Mouse (Mus musculus) neural tube, embryonic 15.5 days (tissue): ENCODE data around the gene Raly. TPM values are rescaled to one million over a fixed set of nuclear protein-coding genes. Genes with fewer than 3 reads are reported as not detected.
"Not testable (repeated sequence)": the region's sequence is repeated elsewhere in the genome, so short reads cannot be mapped to it uniquely, and the experiment has no call there.

Experiments used
- ATAC-seq: fragments of 200-750 bp; cut with Nextera tagmentation; 2 replicates; pipeline ENCODE4 v1.8.0; 2017; ENCODE audit warnings: mild to moderate bottlenecking, moderate TSS enrichment, moderate library complexity; ENCODE audit not compliant: low FRiP score
- H3K27ac ChIP-seq: fragments of 300-500 bp; sonication (generic); replicated peaks from 2 replicates; pipeline ENCODE4 v1.5.1; 2015; ENCODE audit warnings: mild to moderate bottlenecking, inconsistent platforms
- H3K27me3 ChIP-seq: fragments of 300-500 bp; sonication (generic); replicated peaks from 2 replicates; pipeline ENCODE4 v1.6.1; 2015; ENCODE audit warnings: inconsistent platforms
- H3K36me3 ChIP-seq: fragments of 300-500 bp; sonication (generic); 2 replicates; pipeline ENCODE4 v1.6.1; 2015; ENCODE audit warnings: inconsistent platforms
- H3K4me1 ChIP-seq: fragments of 300-500 bp; sonication (generic); 2 replicates; pipeline ENCODE4 v1.6.1; 2015; ENCODE audit warnings: inconsistent platforms
- H3K4me2 ChIP-seq: fragments of 300-500 bp; sonication (generic); 2 replicates; pipeline ENCODE4 v1.6.1; 2015; ENCODE audit warnings: inconsistent platforms, mild to moderate bottlenecking, moderate library complexity
- H3K4me3 ChIP-seq: fragments of 300-500 bp; sonication (generic); replicated peaks from 2 replicates; pipeline ENCODE4 v1.5.1; 2015; ENCODE audit warnings: mild to moderate bottlenecking, inconsistent platforms
- H3K9ac ChIP-seq: fragments of 300-500 bp; sonication (generic); replicated peaks from 2 replicates; pipeline ENCODE4 v1.6.1; 2015; ENCODE audit warnings: mild to moderate bottlenecking, inconsistent platforms
- H3K9me3 ChIP-seq: fragments of 300-500 bp; sonication (generic); replicated peaks from 2 replicates; pipeline ENCODE4 v1.6.1; 2016; ENCODE audit warnings: inconsistent platforms
- WGBS: fragments of 180-500 bp; shearing (Covaris S2); methylation state at CpG from one replicate; pipeline ENCODE4 v1.1.7; 2015; ENCODE audit warnings: mixed read lengths; 5-methylcytosine and 5-hydroxymethylcytosine counted together
- polyA plus RNA-seq: library from polyadenylated mRNA; unstranded; fragments of >200 nt; fragmentation: Nextera tagmentation; extraction: Ambion mirVana; gene quantifications from 2 replicates; pipeline ENCODE4 v1.2.1, GENCODE M21; 2015

The Raly gene
- polyA plus RNA-seq, 1 experiment from 2014 or later, result 26.2 TPM

DNA sequence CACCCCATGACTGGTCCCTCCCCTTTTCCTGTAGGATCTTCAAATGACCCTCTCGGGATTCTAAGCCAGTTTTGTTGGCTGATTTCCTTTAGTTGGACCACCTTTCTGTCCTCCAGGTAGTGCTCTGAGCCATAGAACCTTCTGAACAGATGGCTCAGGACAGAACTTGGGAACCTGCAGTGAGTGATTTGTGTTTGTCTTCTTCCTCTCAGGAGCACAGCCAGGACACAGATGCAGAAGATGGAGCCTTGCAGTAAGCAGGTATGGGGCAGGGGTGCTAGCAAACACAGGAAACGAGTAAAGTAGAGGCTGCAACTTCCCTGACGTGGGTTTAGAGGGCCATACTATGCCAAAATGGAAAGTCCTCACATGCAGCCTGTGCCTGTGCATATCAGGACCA, 74.8 kb downstream of the Raly start:
- ATAC-seq, result no peak
- peaks cover 65% of the 10 kb centered on the region for H3K36me3 ChIP-seq
- no peak overlapping the region for H3K4me3 ChIP-seq
- H3K9ac ChIP-seq, result no peak overlapping the region
- no peaks in the 10 kb centered on the region for H3K27me3 ChIP-seq
- H3K4me1 ChIP-seq, result no peaks in the 10 kb centered on the region
- no peak overlapping the region for H3K4me2 ChIP-seq
- WGBS, result 81% methylated on average over 3 of the region's 3 CpGs
- no peak overlapping the region for H3K27ac ChIP-seq
- H3K9me3 ChIP-seq, result no peaks in the 10 kb centered on the region

GRCm38 (mm10) chr2:154868106-154868505, 77.2 kb downstream of the Raly start:
- WGBS, result 92% methylated on average over 1 of the region's 1 CpGs
- no peak overlapping the region for H3K9ac ChIP-seq
- H3K4me2 ChIP-seq, result no peak overlapping the region
- ATAC-seq, result no peak
- H3K4me3 ChIP-seq, result no peak overlapping the region
- no peaks in the 10 kb centered on the region for H3K9me3 ChIP-seq
- no peak overlapping the region for H3K27ac ChIP-seq
- H3K36me3 ChIP-seq, result peaks cover 71% of the 10 kb centered on the region
- H3K27me3 ChIP-seq, result no peaks in the 10 kb centered on the region
- H3K4me1 ChIP-seq, result no peaks in the 10 kb centered on the region

GRCm38 (mm10) chr2:154869954-154870641, 79.2 kb downstream of the Raly start:
- Histone ChIP-seq H3K4me3 (no peak overlapping the region), H3K27me3 (no peaks in the 10 kb centered on the region), H3K9me3 (no peaks in the 10 kb centered on the region), H3K4me2 (no peak overlapping the region), H3K9ac (no peak overlapping the region), H3K27ac (no peak overlapping the region), H3K4me1 (no peaks in the 10 kb centered on the region), H3K36me3 (peaks cover 67% of the 10 kb centered on the region)
- no peak for ATAC-seq

DNA sequence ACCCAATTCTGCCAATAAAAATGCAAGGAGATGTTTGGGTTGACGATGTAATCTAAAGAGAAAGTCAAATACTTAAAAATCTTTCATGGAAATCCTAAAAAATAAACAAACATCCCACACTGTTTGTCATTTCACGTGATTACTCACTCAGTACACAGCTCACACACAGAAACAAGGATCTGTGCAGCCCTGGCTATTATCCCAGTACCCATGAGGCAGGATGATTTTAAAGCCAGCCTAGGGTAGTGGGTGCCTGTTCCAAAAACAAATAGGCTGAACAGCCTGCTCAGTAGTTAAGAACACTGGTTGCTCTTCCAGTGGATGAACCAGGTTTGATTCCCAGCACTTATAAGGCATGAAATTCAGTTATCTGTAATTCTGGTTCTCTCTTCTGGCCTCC, 85.7 kb downstream of the Raly start:
- peaks cover 54% of the 10 kb centered on the region for H3K36me3 ChIP-seq
- no peak overlapping the region for H3K4me3 ChIP-seq
- no peak overlapping the region for H3K9ac ChIP-seq
- 0 out of 2 replicates have a peak, but pooled peaks cover 3% of the 10 kb centered on the region for H3K4me1 ChIP-seq
- no peak overlapping the region for H3K27ac ChIP-seq
- H3K27me3 ChIP-seq, result no peaks in the 10 kb centered on the region
- no peaks in the 10 kb centered on the region for H3K9me3 ChIP-seq
- WGBS, result 84% methylated on average over 2 of the region's 2 CpGs
- ATAC-seq, result no peak
- H3K4me2 ChIP-seq, result no peak overlapping the region

DNA sequence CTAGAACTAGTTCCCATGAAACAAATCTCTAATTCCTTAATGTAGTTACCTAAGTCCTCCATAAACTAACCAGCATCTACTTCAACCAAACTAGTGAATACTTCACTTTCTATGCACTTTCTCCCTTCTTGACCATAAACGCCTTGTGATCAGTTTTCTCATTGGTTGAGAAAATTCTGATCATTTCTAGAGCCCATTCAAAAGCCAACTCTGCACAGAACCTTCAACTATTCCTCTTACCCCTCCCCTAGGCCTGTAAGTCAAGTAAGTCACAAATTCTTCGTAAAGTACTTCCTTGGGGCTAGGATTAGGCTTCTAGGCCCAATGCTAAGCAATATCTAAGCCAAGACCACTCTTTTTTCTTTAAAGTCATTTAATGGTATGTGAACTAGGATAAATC, 100.7 kb downstream of the Raly start:
- H3K9ac ChIP-seq, result peak overlapping the region; percentile 85
- H3K4me2 ChIP-seq, result peak overlapping the region; percentile 81
- peaks cover 25% of the 10 kb centered on the region for H3K4me1 ChIP-seq
- no peak overlapping the region for H3K27ac ChIP-seq
- peak overlapping the region; percentile 89 for H3K4me3 ChIP-seq
- H3K27me3 ChIP-seq, result no peaks in the 10 kb centered on the region
- H3K9me3 ChIP-seq, result no peaks in the 10 kb centered on the region
- peaks cover 10% of the 10 kb centered on the region for H3K36me3 ChIP-seq
- ATAC-seq, result no peak
- WGBS, result 24% methylated on average over 2 of the region's 2 CpGs

GRCm38 (mm10) chr2:154892201-154893044, 101.5 kb downstream of the Raly start, which contains the start of gene Eif2s2:
TSS of gene Eif2s2 (minus strand) at chr2:154892935.
- WGBS, result under 1% methylated on average over 75 of the region's 75 CpGs
- H3K4me1 ChIP-seq, result peaks cover 25% of the 10 kb centered on the region
- no peaks in the 10 kb centered on the region for H3K9me3 ChIP-seq
- peak; percentile 98 for ATAC-seq
- no peaks in the 10 kb centered on the region for H3K27me3 ChIP-seq
- peak within 1 kb of the TSS; percentile 80 for H3K27ac ChIP-seq
- peaks cover 4% of the 10 kb centered on the region for H3K36me3 ChIP-seq
- H3K4me2 ChIP-seq, result peak within 1 kb of the TSS; percentile 81
- peak within 1 kb of the TSS; percentile 85 for H3K9ac ChIP-seq
- H3K4me3 ChIP-seq, result peak within 1 kb of the TSS; percentile 89

DNA sequence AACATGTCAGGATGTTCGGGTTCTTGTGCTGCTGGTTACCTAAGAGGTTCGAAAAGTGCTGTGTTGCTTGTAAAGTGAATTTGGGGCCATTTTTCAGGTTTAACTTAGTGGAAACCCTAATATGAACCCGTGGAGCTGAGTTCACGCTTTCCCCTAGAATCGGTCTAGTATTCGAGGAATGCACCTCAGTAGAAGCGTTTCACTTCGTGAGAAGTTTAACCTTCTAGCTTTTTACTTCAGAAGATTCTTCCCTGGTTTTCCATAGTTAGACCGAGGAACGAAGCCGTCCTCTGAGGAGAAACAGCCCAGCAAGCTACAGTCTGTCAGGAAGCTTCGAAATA, 102.1 kb downstream of the Raly start:
- peak overlapping the region; percentile 44 for H3K9ac ChIP-seq
- no peaks in the 10 kb centered on the region for H3K9me3 ChIP-seq
- 8% methylated on average over 12 of the region's 12 CpGs for WGBS
- H3K4me1 ChIP-seq, result peaks cover 25% of the 10 kb centered on the region
- peak overlapping the region; percentile 89 for H3K4me3 ChIP-seq
- H3K36me3 ChIP-seq, result peaks cover under 1% of the 10 kb centered on the region
- peak; percentile 48 for ATAC-seq
- H3K27me3 ChIP-seq, result no peaks in the 10 kb centered on the region
- H3K4me2 ChIP-seq, result peak overlapping the region; percentile 81
- H3K27ac ChIP-seq, result no peak overlapping the region

GRCm38 (mm10) chr2:154893548-154893947, 102.7 kb downstream of the Raly start:
- H3K4me3 ChIP-seq, result peak overlapping the region; percentile 89; the same call in 1 of the 2 replicates
- WGBS, result 66% methylated on average over 4 of the region's 4 CpGs
- peak overlapping the region; percentile 81 for H3K4me2 ChIP-seq
- no peaks in the 10 kb centered on the region for H3K27me3 ChIP-seq
- no peak overlapping the region for H3K9ac ChIP-seq
- no peaks in the 10 kb centered on the region for H3K36me3 ChIP-seq
- no peak overlapping the region for H3K27ac ChIP-seq
- H3K4me1 ChIP-seq, result peaks cover 25% of the 10 kb centered on the region
- H3K9me3 ChIP-seq, result no peaks in the 10 kb centered on the region
- ATAC-seq, result 0 out of 2 replicates have a peak, but pooled peaks have one; percentile 1

DNA sequence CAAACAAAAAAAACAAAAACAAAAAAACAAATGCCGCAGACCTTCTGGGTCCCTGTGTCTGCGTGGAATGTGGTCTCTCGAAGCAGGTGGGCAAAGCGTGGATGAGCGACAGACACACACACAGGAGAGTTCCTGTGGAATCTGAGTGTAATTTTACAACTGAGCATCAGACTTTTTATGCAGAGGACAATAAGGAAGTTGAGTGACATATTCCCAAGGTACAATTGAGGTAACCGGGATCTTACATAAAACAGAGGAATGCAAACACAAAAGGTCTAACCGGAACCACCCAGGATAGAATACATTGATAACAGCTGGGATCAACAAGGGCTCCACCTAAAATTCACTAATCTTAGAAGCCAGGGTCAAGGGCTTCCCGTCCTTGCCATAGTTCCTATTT, 108.1 kb downstream of the Raly start:
- H3K27me3 ChIP-seq, H3K9me3 ChIP-seq, H3K27ac ChIP-seq, H3K36me3 ChIP-seq, H3K4me2 ChIP-seq, H3K9ac ChIP-seq, H3K4me3 ChIP-seq, ATAC-seq, H3K4me1 ChIP-seq: not testable (repeated sequence)
- 92% methylated on average over 8 of the region's 8 CpGs for WGBS

- not testable (repeated sequence) for H3K9me3 ChIP-seq, H3K9ac ChIP-seq, H3K4me1 ChIP-seq, H3K36me3 ChIP-seq, H3K27ac ChIP-seq, H3K4me2 ChIP-seq, ATAC-seq, H3K27me3 ChIP-seq, H3K4me3 ChIP-seq
- 82% methylated on average over 4 of the region's 4 CpGs for WGBS
Measured at GRCm38 (mm10) chr2:154899412-154899811, 108.5 kb downstream of the Raly start.

GRCm38 (mm10) chr2:154902111-154902510, 111.2 kb downstream of the Raly start:
- WGBS, result 91% methylated on average over 3 of the region's 3 CpGs

DNA sequence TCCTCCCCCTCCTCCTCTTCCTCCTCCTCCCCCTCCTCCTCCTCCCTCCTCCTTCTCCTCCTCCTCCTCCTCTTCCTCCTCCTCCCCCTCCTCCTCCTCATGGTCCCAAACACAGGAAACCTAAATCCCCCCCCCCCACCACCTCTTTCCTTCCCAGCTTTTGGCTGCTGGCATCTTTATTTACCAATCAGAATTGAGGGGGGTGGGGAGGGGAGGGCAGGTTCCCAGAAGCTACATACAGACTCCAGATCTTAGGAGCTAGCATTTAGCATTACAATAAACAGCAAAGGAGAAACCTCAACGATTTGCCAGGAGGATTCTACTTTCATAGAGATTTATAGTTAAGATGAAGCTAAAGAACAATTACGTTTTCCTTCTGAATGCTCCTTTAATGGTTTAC, 114.9 kb downstream of the Raly start:
- WGBS, result 41% methylated on average over 2 of the region's 2 CpGs
- Histone ChIP-seq H3K4me1 (no peaks in the 10 kb centered on the region), H3K27me3 (no peaks in the 10 kb centered on the region), H3K9ac (no peak overlapping the region), H3K4me2 (no peak overlapping the region), H3K4me3 (no peak overlapping the region), H3K9me3 (no peaks in the 10 kb centered on the region), H3K36me3 (no peaks in the 10 kb centered on the region), H3K27ac (no peak overlapping the region)
- ATAC-seq, result no peak

More at GRCm38 (mm10) chr2:154902111-154902510, 111.2 kb downstream of the Raly start:
- Histone ChIP-seq H3K27ac (no peak overlapping the region), H3K9me3 (no peaks in the 10 kb centered on the region), H3K4me1 (no peaks in the 10 kb centered on the region), H3K4me3 (no peak overlapping the region), H3K27me3 (no peaks in the 10 kb centered on the region), H3K4me2 (no peak overlapping the region), H3K36me3 (no peaks in the 10 kb centered on the region), H3K9ac (no peak overlapping the region)
- no peak for ATAC-seq
